Mouse (Mus musculus) kidney, embryonic 15.5 days (tissue): Measurements from ENCODE around the gene Cux1. TPM values are rescaled to one million over a fixed set of nuclear protein-coding genes. Genes with fewer than 3 reads are reported as not detected.

Source experiments
- ATAC-seq: fragments of 200-750 bp; cut with Nextera tagmentation; replicated peaks from 2 replicates; pipeline ENCODE4 v1.8.0; 2017; ENCODE audit warnings: moderate TSS enrichment; ENCODE audit not compliant: low FRiP score
- H3K27ac ChIP-seq: fragments of 300-500 bp; sonication (generic); 2 replicates; pipeline ENCODE4 v1.5.1; 2015; ENCODE audit warnings: mild to moderate bottlenecking, inconsistent platforms
- H3K27me3 ChIP-seq: fragments of 300-500 bp; sonication (generic); 2 replicates; pipeline ENCODE4 v1.6.1; 2015; ENCODE audit warnings: inconsistent platforms
- H3K36me3 ChIP-seq: fragments of 300-500 bp; sonication (generic); 2 replicates; pipeline ENCODE4 v1.6.1; 2015; ENCODE audit warnings: inconsistent platforms
- H3K4me1 ChIP-seq: fragments of 300-500 bp; sonication (generic); 2 replicates; pipeline ENCODE4 v1.6.1; 2015; ENCODE audit warnings: inconsistent platforms
- H3K4me2 ChIP-seq: fragments of 300-500 bp; sonication (generic); 2 replicates; pipeline ENCODE4 v1.6.1; 2015; ENCODE audit warnings: moderate library complexity, mild to moderate bottlenecking, inconsistent platforms
- H3K4me3 ChIP-seq: fragments of 300-500 bp; sonication (generic); replicated peaks from 2 replicates; pipeline ENCODE4 v1.5.1; 2015; ENCODE audit warnings: mild to moderate bottlenecking, inconsistent platforms
- H3K9ac ChIP-seq: fragments of 300-500 bp; sonication (generic); 2 replicates; pipeline ENCODE4 v1.6.1; 2015; ENCODE audit warnings: mild to moderate bottlenecking, inconsistent platforms
- H3K9me3 ChIP-seq: fragments of 300-500 bp; sonication (generic); replicated peaks from 2 replicates; pipeline ENCODE4 v1.6.1; 2016; ENCODE audit warnings: inconsistent platforms
- WGBS: fragments of 180-500 bp; shearing (Covaris S2); methylation state at CpG from one replicate; pipeline ENCODE4 v1.1.7; 2015; ENCODE audit warnings: mixed read lengths; 5-methylcytosine and 5-hydroxymethylcytosine counted together
- microRNA-seq: library from miRNA; unstranded; fragments of <30 nt; microRNA quantifications from one replicate; pipeline ENCODE4, GENCODE M21; 2016
- polyA plus RNA-seq: library from polyadenylated mRNA; unstranded; fragments of >200 nt; fragmentation: Nextera tagmentation; extraction: Ambion mirVana; gene quantifications from 2 replicates; pipeline ENCODE4 v1.2.1, GENCODE M21; 2015

Cux1 gene
- polyA plus RNA-seq, 1 experiment from 2014 or later = 110 TPM

GRCm38 (mm10) chr5:136201832-136202231 lies 365.5 kb downstream of the Cux1 start:
- Histone ChIP-seq H3K27me3 (no peaks in the 10 kb centered on the region), H3K9ac (no peak overlapping the region), H3K9me3 (no peaks in the 10 kb centered on the region; the same call in 1 of the 2 replicates), H3K4me2 (no peak overlapping the region), H3K27ac (no peak overlapping the region), H3K4me3 (no peak overlapping the region), H3K4me1 (peaks cover 15% of the 10 kb centered on the region), H3K36me3 (peaks cover 4% of the 10 kb centered on the region)
- WGBS = 33% methylated on average over 7 of the region's 7 CpGs
- ATAC-seq = 0 out of 2 replicates have a peak, but pooled peaks have one; percentile 37

GRCm38 (mm10) chr5:136199526-136199925 lies 367.8 kb downstream of the Cux1 start:
- Histone ChIP-seq H3K27ac (peak overlapping the region; percentile 88), H3K9ac (peak overlapping the region; percentile 21; the same call in 1 of the 2 replicates), H3K36me3 (peaks cover 27% of the 10 kb centered on the region), H3K27me3 (no peaks in the 10 kb centered on the region), H3K9me3 (no peaks in the 10 kb centered on the region; the same call in 1 of the 2 replicates), H3K4me3 (peak overlapping the region; percentile 93), H3K4me1 (peaks cover 15% of the 10 kb centered on the region), H3K4me2 (peak overlapping the region; percentile 82)
- 26% methylated on average over 11 of the region's 11 CpGs for WGBS
- no peak for ATAC-seq

DNA sequence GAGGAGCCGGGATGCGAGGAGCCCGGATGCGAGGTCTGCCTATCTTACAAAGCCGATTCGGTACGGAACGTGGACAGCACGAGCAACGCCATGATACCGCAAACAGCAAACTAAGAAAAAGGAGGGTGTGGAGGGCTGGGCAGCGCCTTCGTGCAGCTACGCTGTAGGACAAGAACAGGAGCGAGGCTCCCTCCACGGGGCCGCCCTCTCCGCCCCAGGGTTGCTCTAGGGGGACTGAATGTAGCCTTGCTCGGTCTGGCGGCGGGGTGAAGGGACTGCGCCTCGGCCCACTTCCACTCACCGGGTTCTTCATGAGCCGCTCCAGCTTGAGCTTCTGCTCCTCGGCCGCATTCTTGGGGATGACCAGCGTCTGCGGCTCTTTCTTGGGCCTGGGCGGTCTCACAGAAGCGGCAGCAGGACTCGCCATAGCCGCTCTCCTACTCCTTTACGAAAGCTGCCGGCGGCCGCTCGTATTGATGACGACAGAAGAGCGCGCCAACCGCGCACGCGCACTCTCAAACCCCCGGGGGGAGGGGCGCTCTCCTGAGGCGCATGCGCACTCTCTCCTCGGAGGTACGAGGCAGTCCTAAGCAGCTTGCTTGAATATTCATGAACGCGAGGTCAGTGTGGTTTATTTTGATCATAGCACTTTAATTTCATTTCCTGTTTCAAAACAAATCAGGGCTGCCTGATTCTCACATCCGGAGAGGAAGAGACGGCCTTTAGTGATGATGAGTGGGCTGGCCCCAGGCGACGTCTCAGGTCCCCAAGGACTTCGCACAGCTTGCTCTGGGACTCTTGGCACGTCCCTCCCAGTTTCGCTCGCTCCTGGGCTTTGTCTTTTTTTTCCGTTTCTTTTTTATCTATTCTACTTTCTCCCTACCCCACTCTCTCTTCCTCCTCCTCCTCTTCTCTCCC lies 368.6 kb downstream of the Cux1 start, which contains the start of gene Prkrip1:
TSS of gene Prkrip1 (minus strand) at position 490 of the 918 bp plus-strand sequence.
- H3K4me1 ChIP-seq = peaks cover 15% of the 10 kb centered on the region
- peak within 1 kb of the TSS; percentile 91 for H3K9ac ChIP-seq
- no peaks in the 10 kb centered on the region for H3K27me3 ChIP-seq
- H3K36me3 ChIP-seq = peaks cover 35% of the 10 kb centered on the region
- peak; percentile 89 for ATAC-seq
- H3K9me3 ChIP-seq = no peaks in the 10 kb centered on the region; the same call in 1 of the 2 replicates
- WGBS = under 1% methylated on average over 62 of the region's 62 CpGs
- peak within 1 kb of the TSS; percentile 82 for H3K4me2 ChIP-seq
- H3K27ac ChIP-seq = peak within 1 kb of the TSS; percentile 88
- H3K4me3 ChIP-seq = peak within 1 kb of the TSS; percentile 93

Small RNAs within 50 kb of the gene (microRNA-seq; reads per million reads assigned to microRNA genes)
- not detected for gene Mir721

Other genes with a start within 250 kb of the Cux1 start
- gene Myl10, start 125.7 kb upstream of the Cux1 start, polyA plus RNA-seq = not detected in 2 replicates